Mouse (Mus musculus) small intestine, adult 2 months (tissue): ENCODE results near the gene Stpg2.

Experiments
- CTCF ChIP-seq: fragments of 200-500 bp; IDR thresholded peaks from 2 replicates; pipeline ENCODE4 v1.5.1; 2012; ENCODE audit warnings: low read depth, mild to moderate bottlenecking, control low read depth, inconsistent platforms, low read length, moderate library complexity, mixed read lengths; ENCODE audit not compliant: insufficient replicate concordance, insufficient read length; ENCODE audit errors: extremely low read depth
- POLR2A ChIP-seq: fragments of 200-500 bp; IDR thresholded peaks from 2 replicates; pipeline ENCODE4 v1.6.1; 2012; ENCODE audit warnings: low read depth, mild to moderate bottlenecking, control low read depth, inconsistent platforms, low read length, moderate library complexity

DNA sequence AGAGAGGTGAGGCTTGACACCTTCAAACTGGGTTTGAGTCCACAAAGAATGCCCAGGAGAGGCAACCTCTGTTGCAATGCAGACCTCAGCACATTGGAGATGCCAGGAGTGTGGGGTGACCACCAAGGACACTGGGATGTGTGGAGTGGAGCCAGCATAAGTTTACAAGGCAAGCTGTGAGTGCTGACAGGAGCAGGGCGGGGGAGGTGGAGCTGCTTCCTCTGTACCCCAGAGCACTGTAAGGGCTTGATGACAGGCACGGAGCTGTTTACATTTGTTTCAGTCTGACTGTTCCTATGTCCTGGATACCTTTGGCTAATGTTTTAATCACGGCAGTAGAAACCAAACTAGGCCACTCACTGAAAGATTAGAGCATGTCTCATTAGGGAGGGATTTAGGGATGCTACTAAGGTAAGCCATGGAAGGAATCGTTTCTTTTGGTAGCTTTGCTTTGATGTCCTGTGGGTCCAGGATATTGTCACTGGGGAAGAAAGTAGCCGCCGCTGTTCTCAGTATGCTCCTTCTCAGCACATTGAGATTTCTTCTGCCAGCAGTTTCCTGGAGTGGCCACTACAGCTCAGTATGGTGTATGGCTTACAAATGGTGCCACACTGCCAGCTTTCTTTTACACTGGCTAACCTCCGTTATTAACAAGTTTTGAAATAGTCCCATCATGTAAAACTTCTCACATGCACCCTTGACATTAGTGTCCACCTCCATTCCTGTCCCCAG is 102.8 kb downstream of the Stpg2 start:
- no peak for TF ChIP-seq POLR2A
- no peak for TF ChIP-seq CTCF
